Mouse (Mus musculus) neural tube, embryonic 13.5 days (tissue): ENCODE results near the gene Ddx59. TPM values are rescaled to one million over a fixed set of nuclear protein-coding genes. Genes with fewer than 3 reads are reported as not detected.

Experiments used
- polyA plus RNA-seq: library from polyadenylated mRNA; unstranded; fragments of >200 nt; fragmentation: Nextera tagmentation; extraction: Ambion mirVana; gene quantifications from 2 replicates; pipeline ENCODE4 v1.2.1, GENCODE M21; 2015

Ddx59 gene
- polyA plus RNA-seq, 1 experiment from 2014 or later = 16.6 TPM

Other genes with a start within 250 kb of the Ddx59 start
- gene Mroh3, start 202.4 kb upstream of the Ddx59 start, polyA plus RNA-seq = not detected in 2 replicates
- 3.1 and 3.6 TPM in 2 replicates for gene Inava, start 181.0 kb upstream of the Ddx59 start, polyA plus RNA-seq
- gene Gpr25, start 154.4 kb upstream of the Ddx59 start, polyA plus RNA-seq = 0.29 TPM in 2 replicates
- 27.5 and 30.1 TPM in 2 replicates for gene Camsap2, start 69.2 kb upstream of the Ddx59 start, polyA plus RNA-seq
- 0.68 and 1.2 TPM in 2 replicates for gene Kif14, start 51.1 kb downstream of the Ddx59 start, polyA plus RNA-seq
- gene Zfp281, start 209.6 kb downstream of the Ddx59 start, polyA plus RNA-seq = 26.3 and 27.2 TPM in 2 replicates